Mouse (Mus musculus) natural killer cell, adult 2 months (primary cell): ENCODE measurements around the gene Ciao2b.
"Not testable (repeated sequence)": the region's sequence is repeated elsewhere in the genome, so short reads cannot be mapped to it uniquely, and the experiment has no call there.

Experiments
- DNase-seq, 2 experiments: peaks; one replicate each; pipeline ENCODE4 v3.0.0; 2022; ENCODE audit warnings: low spot score in 2 of 2

Gene Ciao2b

GRCm38 (mm10) chr8:104641426-104642323 lies at the start of gene Ciao2b:
Gene Ciao2b (minus strand): TSS chr8:104641965.
- peak; percentile 41 to 55 for DNase-seq

GRCm38 (mm10) chr8:104688433-104688832 lies 46.7 kb upstream of the Ciao2b start:
- DNase-seq, result no peak

GRCm38 (mm10) chr8:104655614-104656013 lies 13.8 kb upstream of the Ciao2b start:
- DNase-seq, result no peak

- DNase-seq, result peak; percentile 78 to 85
These were observed 13.2 kb upstream of the Ciao2b start for GRCm38 (mm10) chr8:104654984-104655383.

GRCm38 (mm10) chr8:104644187-104644586 lies 2.4 kb upstream of the Ciao2b start:
- DNase-seq, result not testable (repeated sequence)

GRCm38 (mm10) chr8:104642324-104642654 lies 524 bp upstream of the Ciao2b start:
- DNase-seq, result no peak

- no peak for DNase-seq
These were observed 864 bp downstream of the Ciao2b start for GRCm38 (mm10) chr8:104640831-104641370.

- no peak for DNase-seq
These were observed 1.5 kb downstream of the Ciao2b start for GRCm38 (mm10) chr8:104640241-104640640.

- no peak for DNase-seq
These were observed 3.8 kb downstream of the Ciao2b start for GRCm38 (mm10) chr8:104638010-104638409.

GRCm38 (mm10) chr8:104635004-104635710 lies 6.6 kb downstream of the Ciao2b start:
- DNase-seq, result no peak

- no peak for DNase-seq
These were observed 8.5 kb downstream of the Ciao2b start for GRCm38 (mm10) chr8:104633156-104633744.

- DNase-seq, result no peak
These were observed 9.3 kb downstream of the Ciao2b start for GRCm38 (mm10) chr8:104632486-104632885.

GRCm38 (mm10) chr8:104631975-104632374 lies 9.8 kb downstream of the Ciao2b start:
- DNase-seq, result peak in 1 of 2 experiments; percentile 17

- DNase-seq, result peak; percentile 92 to 95
These were observed 10.6 kb downstream of the Ciao2b start, which contains the start of gene Rrad for GRCm38 (mm10) chr8:104630981-104631663. Gene Rrad (minus strand): TSS chr8:104631327.

GRCm38 (mm10) chr8:104630574-104630973 lies 11.2 kb downstream of the Ciao2b start:
- DNase-seq, result peak; percentile 27 to 34

- DNase-seq, result no peak
These were observed 11.7 kb downstream of the Ciao2b start for GRCm38 (mm10) chr8:104630111-104630479.

- DNase-seq, result no peak
These were observed 12.3 kb downstream of the Ciao2b start for GRCm38 (mm10) chr8:104629306-104630110.

GRCm38 (mm10) chr8:104628402-104628801 lies 13.4 kb downstream of the Ciao2b start:
- DNase-seq, result no peak

GRCm38 (mm10) chr8:104627065-104627740 lies 14.6 kb downstream of the Ciao2b start:
- DNase-seq, result no peak

- no peak for DNase-seq
These were observed 17.6 kb downstream of the Ciao2b start, which contains the start of gene Cdh16 for GRCm38 (mm10) chr8:104624161-104624560. Gene Cdh16 (minus strand): TSS chr8:104624396.
